Mouse (Mus musculus) large intestine, adult 2 months (tissue): ENCODE results near the gene Tpt1. TPM values are rescaled to one million over a fixed set of nuclear protein-coding genes. Genes with fewer than 3 reads are reported as not detected.

ENCODE experiments used
- DNase-seq: peaks from one replicate; pipeline ENCODE4 v3.0.0-alpha.2; 2012; ENCODE audit warnings: low read depth, low spot score
- WGBS: fragments of 180-500 bp; shearing (Covaris S2); methylation state at CpG from one replicate; pipeline ENCODE4 v1.1.7; 2018; 5-methylcytosine and 5-hydroxymethylcytosine counted together
- polyA plus RNA-seq: library from polyadenylated mRNA; depleted of rRNA; stranded (reverse); fragments of >200 nt; gene quantifications from 2 replicates; pipeline ENCODE4 v1.2.3, GENCODE M21; 2012; rRNA removed

Tpt1 gene
- polyA plus RNA-seq, 1 experiment = 1,475 TPM

DNA sequence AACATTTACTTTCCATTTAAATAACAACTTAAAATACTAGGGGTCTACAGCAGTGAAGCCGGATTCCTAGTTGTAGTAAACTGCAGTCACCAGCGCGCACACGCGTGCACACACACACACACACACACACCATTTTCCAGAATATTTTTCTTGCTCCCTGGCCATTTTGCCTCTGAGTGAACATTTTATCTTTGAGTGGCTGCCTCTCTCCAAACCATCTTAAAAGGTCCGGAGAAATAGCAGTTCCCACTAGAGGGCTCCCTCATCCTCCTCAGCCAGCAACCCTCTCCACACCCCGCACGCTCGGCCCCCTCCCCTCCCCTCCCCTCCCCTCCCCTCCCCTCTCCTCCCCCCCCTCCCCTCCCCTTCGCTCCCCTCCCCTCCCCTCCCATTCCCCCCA lies 25.7 kb downstream of the Tpt1 start:
- no peak for DNase-seq
- WGBS = 29% methylated on average over 9 of the region's 10 CpGs

DNA sequence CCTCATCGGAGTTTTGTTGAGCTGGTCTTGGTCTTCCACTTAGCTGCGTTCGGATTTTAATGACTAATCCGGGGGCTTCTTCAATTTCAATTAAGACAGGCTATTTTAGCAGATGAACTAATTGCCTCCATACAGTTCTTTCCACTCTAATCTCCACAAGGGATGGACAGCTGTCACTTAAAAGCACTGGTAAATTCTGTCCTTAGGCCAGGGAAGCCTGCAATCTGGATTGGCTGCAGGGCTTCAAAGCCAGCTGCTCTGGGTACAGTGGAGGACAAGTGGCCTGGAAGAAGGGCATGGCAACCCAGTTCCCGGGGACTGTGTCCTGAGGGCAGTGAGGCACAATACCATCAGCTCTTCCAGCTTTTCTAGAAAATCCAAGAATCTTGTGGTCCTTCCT lies 26.2 kb downstream of the Tpt1 start:
- WGBS = 22% methylated on average over 4 of the region's 5 CpGs

DNA sequence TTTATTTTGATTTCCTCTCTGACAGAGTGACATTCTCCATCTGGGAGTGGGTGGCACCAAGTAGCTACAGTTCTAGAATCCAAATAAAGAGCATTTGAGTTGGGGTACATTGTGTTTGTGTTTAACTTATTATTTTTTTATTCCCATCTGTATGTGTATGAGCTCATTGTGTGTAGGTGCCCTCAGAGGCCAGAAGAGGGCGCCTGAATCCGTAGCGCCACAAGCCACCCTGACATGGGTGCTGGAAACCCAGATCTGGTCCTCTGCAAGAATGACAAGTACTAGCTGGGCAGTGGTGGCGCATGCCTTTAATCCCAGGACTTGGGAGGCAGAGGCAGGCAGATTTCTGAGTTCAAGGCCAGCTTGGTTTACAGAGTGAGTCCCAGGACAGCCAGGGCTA lies 26.9 kb downstream of the Tpt1 start:
- WGBS = 95% methylated on average over 4 of the region's 4 CpGs
- no peak for DNase-seq

More for the DNA sequence above, 26.2 kb downstream of the Tpt1 start:
- no peak for DNase-seq

DNA sequence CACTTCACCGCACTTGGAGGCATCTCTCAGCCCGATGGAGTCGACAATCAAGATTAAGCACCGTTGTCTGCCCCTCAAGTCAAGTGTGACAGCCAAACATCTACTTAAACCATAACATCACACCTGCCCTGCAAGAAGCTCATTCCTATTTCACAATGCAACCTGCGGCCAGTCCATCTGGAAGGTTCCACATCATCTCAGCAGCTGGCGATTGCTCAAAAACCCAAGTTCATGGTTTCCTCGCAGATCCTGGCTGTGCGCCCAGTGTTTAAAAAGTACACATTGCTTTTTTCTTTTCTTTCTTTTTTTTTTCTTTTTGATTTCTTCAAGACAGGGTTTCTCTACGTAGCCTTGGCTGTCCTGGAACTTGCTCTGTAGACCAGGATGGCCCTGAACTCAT lies 28.7 kb downstream of the Tpt1 start:
- 33% methylated on average over 9 of the region's 9 CpGs for WGBS

DNA sequence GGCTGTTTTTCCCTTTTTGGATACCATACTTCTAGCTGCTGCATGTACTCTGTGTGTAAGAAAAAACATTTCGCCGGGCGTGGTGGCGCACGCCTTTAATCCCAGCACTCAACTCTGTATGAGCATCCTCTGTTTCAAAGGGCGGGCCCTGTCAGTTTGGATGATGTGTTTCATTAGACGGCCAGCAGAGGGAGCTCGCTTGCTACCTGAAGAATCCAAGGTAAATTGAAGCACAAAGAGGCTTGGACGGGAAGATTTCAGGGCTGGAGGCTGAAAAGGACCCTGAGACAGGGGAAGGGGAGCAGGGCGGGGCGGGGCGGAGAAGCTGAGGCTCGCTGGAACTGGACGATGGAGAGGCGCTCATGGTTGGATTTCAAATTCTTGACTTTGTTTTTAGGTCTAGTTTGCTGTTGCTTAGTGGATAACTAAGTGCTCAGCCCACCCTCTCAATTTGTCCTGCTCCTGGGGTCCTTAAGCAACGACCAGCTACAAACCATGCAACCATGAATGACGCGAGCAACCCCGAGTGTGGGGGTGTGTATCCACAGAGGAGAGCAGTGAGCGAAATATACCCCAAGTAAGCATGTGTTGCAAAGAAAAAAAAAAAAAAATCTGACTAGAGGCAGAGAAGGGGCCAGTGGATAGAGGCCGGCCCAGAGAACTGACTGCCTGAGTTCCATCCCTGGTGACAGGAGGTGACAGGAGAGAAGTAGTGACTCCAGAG lies 31.6 kb downstream of the Tpt1 start:
- WGBS = 19% methylated on average over 21 of the region's 21 CpGs
- DNase-seq = peak; percentile 48

More for the DNA sequence above, 28.7 kb downstream of the Tpt1 start:
- DNase-seq = no peak

DNA sequence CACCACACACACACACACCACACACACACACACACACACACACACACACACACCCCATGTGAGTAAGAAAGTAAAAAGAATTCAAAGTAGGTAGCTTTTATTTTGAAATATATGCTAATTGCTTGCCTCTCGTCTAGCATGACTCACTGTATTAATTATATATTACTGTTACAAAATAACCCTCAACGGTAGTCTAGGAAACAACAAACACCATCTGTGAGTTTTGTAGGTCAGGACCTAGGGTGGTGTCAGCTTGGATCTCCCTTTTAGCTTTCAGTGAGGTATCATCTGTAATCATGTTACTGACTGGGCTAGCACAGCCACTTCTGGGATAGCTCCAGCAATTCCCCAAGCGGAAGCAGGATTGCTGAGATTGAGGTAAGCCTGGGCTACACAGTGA lies 32.4 kb downstream of the Tpt1 start:
- no peak for DNase-seq
- 67% methylated on average over 3 of the region's 3 CpGs for WGBS

DNA sequence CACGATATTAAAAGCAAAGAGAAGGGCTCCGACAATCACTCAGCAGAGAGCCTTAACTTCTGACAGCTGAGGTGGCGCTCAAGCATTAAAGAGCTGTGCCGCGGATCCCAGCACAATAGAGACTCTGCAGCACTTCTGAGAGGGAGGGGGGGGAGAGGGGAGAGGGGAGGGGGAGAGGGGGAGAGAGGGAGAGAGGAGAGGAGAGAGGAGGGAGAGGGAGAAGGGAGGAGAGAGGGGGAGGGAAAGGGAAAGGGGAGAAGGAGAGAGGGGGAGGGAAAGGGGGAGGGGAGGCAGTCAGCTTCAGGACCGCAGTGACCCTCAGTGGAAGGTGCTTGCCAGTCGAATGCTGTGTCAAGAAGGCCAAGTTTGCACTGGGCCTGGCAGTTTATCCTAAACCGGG lies 34.1 kb downstream of the Tpt1 start:
- 34% methylated on average over 8 of the region's 8 CpGs for WGBS

DNA sequence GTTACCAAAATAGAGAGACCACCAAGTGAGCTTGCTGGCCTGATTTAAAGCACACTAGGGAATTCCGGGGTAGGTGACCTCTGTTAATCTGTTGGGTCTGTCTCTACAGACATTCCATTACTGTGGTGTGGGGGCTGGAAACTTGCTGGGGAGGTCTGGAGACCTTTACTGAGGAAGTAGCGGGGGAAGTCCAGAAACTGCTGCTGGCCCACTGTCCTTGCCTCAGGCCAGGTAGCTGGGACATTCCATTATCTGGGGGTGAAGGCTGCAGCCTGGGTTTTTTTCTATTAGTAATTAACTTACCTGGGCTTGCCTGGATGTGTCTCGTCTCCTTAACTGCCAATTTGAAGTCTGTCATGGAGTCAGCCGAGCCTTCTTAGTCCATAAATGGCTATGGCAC lies 37.0 kb downstream of the Tpt1 start:
- 42% methylated on average over 4 of the region's 4 CpGs for WGBS
- DNase-seq = no peak

More for the DNA sequence above, 34.1 kb downstream of the Tpt1 start:
- no peak for DNase-seq

DNA sequence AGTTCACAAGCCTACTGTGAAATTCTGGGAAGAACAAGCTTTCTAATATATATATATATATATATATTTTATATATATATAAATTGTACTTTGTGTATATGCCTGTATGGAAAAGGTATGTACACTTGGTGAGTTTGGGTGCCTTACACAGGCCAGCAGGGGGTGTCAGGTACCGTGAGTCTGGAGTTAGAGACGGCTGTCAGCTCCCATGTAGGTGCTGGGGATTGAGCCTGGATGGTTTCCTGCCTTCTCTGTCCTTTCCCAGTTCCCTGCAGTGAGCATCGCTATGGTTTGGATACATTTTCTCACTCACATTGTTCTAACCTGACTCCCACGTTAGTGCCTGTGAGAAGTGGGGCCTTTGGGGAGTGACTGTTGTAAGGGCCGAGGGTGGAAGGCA lies 38.4 kb downstream of the Tpt1 start:
- 79% methylated on average over 5 of the region's 5 CpGs for WGBS
- no peak for DNase-seq

DNA sequence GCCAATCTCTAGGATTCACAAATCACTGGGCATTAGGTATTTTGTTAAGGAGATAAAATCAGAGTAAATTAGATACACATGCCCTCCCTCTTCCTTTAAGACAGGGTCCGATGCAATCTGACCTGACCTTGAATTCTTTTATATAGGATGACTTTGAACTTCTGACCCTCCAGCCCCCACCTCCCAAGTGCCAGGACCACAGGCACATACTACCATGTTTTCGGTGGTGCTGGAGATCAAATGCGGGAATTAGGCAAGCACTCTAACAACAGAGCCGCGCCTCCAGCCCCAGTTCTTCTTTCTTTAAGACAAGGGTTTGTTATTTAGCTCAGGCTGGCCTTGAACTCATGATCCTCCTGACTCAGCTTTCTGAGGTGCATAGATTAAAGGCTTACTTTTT lies 39.0 kb downstream of the Tpt1 start:
- 75% methylated on average over 5 of the region's 5 CpGs for WGBS
- DNase-seq = no peak

DNA sequence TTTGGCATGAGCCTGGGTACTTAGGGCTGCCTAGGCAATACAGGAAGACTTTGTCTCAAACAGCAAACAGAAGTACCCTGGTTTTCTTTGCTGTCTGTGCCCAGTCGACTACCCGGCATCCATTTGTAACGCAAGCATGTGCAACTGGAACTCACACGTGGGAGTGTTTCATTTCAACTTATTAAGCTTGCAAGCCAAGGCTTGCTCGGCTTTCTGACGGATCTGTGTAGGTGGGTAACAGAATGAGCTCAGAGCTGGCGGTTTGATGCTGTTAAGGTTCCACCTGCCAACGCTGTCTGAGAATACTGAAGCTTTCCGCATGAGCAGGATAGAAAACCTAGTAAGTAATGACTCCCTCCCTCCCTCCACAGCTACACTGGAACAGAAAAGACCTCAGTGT lies 47.2 kb downstream of the Tpt1 start:
- 86% methylated on average over 9 of the region's 9 CpGs for WGBS
- no peak for DNase-seq

Other genes with a start within 250 kb of the Tpt1 start
- not detected in 2 replicates for gene Erich6b, start 202.8 kb upstream of the Tpt1 start, polyA plus RNA-seq
- 9.8 and 12.9 TPM in 2 replicates for gene Cog3, start 90.6 kb upstream of the Tpt1 start, polyA plus RNA-seq
- 2.4 and 2.9 TPM in 2 replicates for gene Slc25a30, start 58.1 kb upstream of the Tpt1 start, polyA plus RNA-seq
- gene Kctd4, start 109.9 kb downstream of the Tpt1 start, polyA plus RNA-seq = not detected in 2 replicates
- 3.9 and 4.1 TPM in 2 replicates for gene Gtf2f2, start 165.8 kb downstream of the Tpt1 start, polyA plus RNA-seq